Mouse (Mus musculus) lung, postnatal 0 days (tissue): ENCODE data around the gene Cdc34b. TPM values are rescaled to one million over a fixed set of nuclear protein-coding genes. Genes with fewer than 3 reads are reported as not detected.

ENCODE experiments used
- ATAC-seq: fragments of 200-750 bp; cut with Nextera tagmentation; 2 replicates; pipeline ENCODE4 v1.8.0; 2017; ENCODE audit warnings: moderate library complexity
- DNase-seq: peaks from one replicate; pipeline ENCODE4 v3.0.0-alpha.2; 2016; ENCODE audit warnings: low spot score
- H3K27ac ChIP-seq: fragments of 300-500 bp; sonication (generic); 2 replicates; pipeline ENCODE4 v1.5.1; 2014; ENCODE audit warnings: antibody characterized with exemption, mild to moderate bottlenecking, low read length, mixed read lengths
- H3K27me3 ChIP-seq: fragments of 300-500 bp; sonication (generic); replicated peaks from 2 replicates; pipeline ENCODE4 v1.6.1; 2014; ENCODE audit warnings: low read length, mixed read lengths; ENCODE audit not compliant: insufficient read depth
- H3K36me3 ChIP-seq: fragments of 300-500 bp; sonication (generic); 2 replicates; pipeline ENCODE4 v1.6.1; 2014; ENCODE audit warnings: low read length, mixed read lengths; ENCODE audit not compliant: insufficient read depth
- H3K4me1 ChIP-seq: fragments of 300-500 bp; sonication (generic); 2 replicates; pipeline ENCODE4 v1.6.1; 2014; ENCODE audit warnings: antibody characterized with exemption, low read depth, low read length, mixed read lengths; ENCODE audit not compliant: insufficient read depth
- H3K4me2 ChIP-seq: fragments of 300-500 bp; sonication (generic); replicated peaks from 2 replicates; pipeline ENCODE4 v1.6.1; 2014; ENCODE audit warnings: low read depth, mild to moderate bottlenecking, low read length, moderate library complexity, mixed read lengths
- H3K4me3 ChIP-seq: fragments of 300-500 bp; sonication (generic); 2 replicates; pipeline ENCODE4 v1.5.1; 2014; ENCODE audit warnings: low read depth, low read length
- H3K9ac ChIP-seq: fragments of 300-500 bp; sonication (generic); replicated peaks from 2 replicates; pipeline ENCODE4 v1.6.1; 2014; ENCODE audit warnings: low read depth, mild to moderate bottlenecking
- H3K9me3 ChIP-seq: fragments of 300-500 bp; sonication (generic); 2 replicates; pipeline ENCODE4 v1.6.1; 2016; ENCODE audit warnings: low read length, mixed read lengths
- CTCF ChIP-seq: IDR thresholded peaks from 2 replicates; pipeline ENCODE4 v1.5.1; 2016; ENCODE audit warnings: antibody characterized with exemption, mild to moderate bottlenecking
- EP300 ChIP-seq: IDR thresholded peaks from 2 replicates; pipeline ENCODE4 v1.6.1; 2016; ENCODE audit warnings: antibody characterized with exemption, mild to moderate bottlenecking, control low read depth
- WGBS: fragments of 180-500 bp; shearing (Covaris S2); extraction: QIAGEN DNeasy Blood & Tissue Kit; methylation state at CpG from one replicate; pipeline ENCODE4 v1.1.7; 2014; 5-methylcytosine and 5-hydroxymethylcytosine counted together
- polyA plus RNA-seq: library from polyadenylated mRNA; unstranded; fragments of >200 nt; fragmentation: Nextera tagmentation; extraction: Ambion mirVana; gene quantifications from 2 replicates; pipeline ENCODE4 v1.2.1, GENCODE M21; 2015

Gene Cdc34b
- polyA plus RNA-seq, 1 experiment from 2014 or later: 0.17 TPM

GRCm38 (mm10) chr11:94729565-94729964, 12.0 kb upstream of the Cdc34b start:
- ATAC-seq (no peak), DNase-seq (no peak)
- Histone ChIP-seq H3K4me2 (no peak overlapping the region), H3K4me3 (no peak overlapping the region), H3K9ac (no peak overlapping the region), H3K27me3 (no peaks in the 10 kb centered on the region), H3K36me3 (no peaks in the 10 kb centered on the region), H3K27ac (no peak overlapping the region), H3K4me1 (no peaks in the 10 kb centered on the region), H3K9me3 (no peaks in the 10 kb centered on the region)
- WGBS: 24% methylated on average over 4 of the region's 4 CpGs
- peak; percentile 24 for TF ChIP-seq CTCF
- TF ChIP-seq EP300: no peak

- ATAC-seq (peak; percentile 23; the same call in 1 of the 2 replicates), DNase-seq (peak; percentile 73)
- WGBS: 22% methylated on average over 5 of the region's 5 CpGs
- Histone ChIP-seq H3K4me1 (no peaks in the 10 kb centered on the region), H3K4me2 (no peak overlapping the region), H3K27me3 (no peaks in the 10 kb centered on the region), H3K36me3 (no peaks in the 10 kb centered on the region), H3K9ac (no peak overlapping the region), H3K4me3 (no peak overlapping the region), H3K27ac (no peak overlapping the region), H3K9me3 (no peaks in the 10 kb centered on the region)
- TF ChIP-seq CTCF (peak; percentile 84), EP300 (no peak)
These were observed 11.3 kb upstream of the Cdc34b start for GRCm38 (mm10) chr11:94730261-94730660.

DNA sequence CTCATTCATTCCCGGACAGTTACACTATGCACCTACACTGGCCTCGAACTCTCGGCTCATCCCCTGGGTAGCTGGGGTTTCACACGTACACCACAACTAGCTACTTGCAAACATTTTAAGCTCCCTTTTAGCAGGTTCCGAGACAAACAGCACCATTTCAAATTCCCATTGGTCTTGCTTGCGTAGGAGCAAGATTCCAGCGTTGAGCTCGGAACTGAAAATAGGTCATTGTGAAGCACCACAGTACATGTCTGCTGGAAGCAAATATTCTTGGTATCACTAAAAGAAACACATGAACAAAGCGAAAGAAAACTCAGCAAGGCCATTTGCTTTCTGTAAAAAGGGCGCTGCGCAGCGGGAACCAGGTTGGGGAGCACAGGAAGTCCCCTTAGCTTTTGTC, 10.4 kb upstream of the Cdc34b start:
- Histone ChIP-seq H3K9ac (no peak overlapping the region), H3K4me3 (no peak overlapping the region), H3K27ac (no peak overlapping the region), H3K4me1 (no peaks in the 10 kb centered on the region), H3K36me3 (no peaks in the 10 kb centered on the region), H3K27me3 (no peaks in the 10 kb centered on the region), H3K4me2 (no peak overlapping the region), H3K9me3 (no peaks in the 10 kb centered on the region)
- TF ChIP-seq CTCF: no peak
- TF ChIP-seq EP300: no peak
- ATAC-seq (no peak), DNase-seq (no peak)
- 84% methylated on average over 12 of the region's 12 CpGs for WGBS

- Histone ChIP-seq H3K4me2 (no peak overlapping the region), H3K4me3 (no peak overlapping the region), H3K9ac (no peak overlapping the region), H3K27ac (no peak overlapping the region), H3K36me3 (no peaks in the 10 kb centered on the region), H3K27me3 (no peaks in the 10 kb centered on the region), H3K9me3 (no peaks in the 10 kb centered on the region), H3K4me1 (no peaks in the 10 kb centered on the region)
- DNase-seq (peak; percentile 27), ATAC-seq (no peak)
- 34% methylated on average over 8 of the region's 8 CpGs for WGBS
- TF ChIP-seq CTCF (peak; percentile 58), EP300 (no peak)
These were observed 8.8 kb upstream of the Cdc34b start for GRCm38 (mm10) chr11:94732773-94733172.

DNA sequence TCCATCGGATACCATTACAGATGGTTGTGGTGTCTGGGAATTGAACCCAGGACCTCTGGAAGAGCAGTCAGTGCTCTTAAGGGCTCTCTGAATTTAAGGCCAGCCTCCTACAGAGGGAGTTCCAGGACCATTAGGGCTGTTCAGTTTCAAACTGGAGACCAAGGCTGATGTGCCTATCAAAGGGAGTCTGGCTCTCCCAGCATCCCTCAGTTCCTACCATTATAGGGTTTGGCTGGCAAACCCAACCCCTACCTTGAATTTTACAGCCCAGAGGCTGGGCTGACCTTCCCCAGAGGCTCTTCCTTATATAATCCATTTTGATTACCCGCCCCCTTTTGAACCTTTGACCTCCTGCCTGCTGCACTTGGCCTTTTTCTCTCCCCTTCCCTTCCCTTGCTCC, 5.8 kb upstream of the Cdc34b start:
- H3K4me1 ChIP-seq: no peaks in the 10 kb centered on the region
- H3K27me3 ChIP-seq: no peaks in the 10 kb centered on the region
- H3K36me3 ChIP-seq: no peaks in the 10 kb centered on the region
- H3K9ac ChIP-seq: no peak overlapping the region
- ATAC-seq (no peak), DNase-seq (no peak)
- H3K27ac ChIP-seq: no peak overlapping the region
- no peaks in the 10 kb centered on the region for H3K9me3 ChIP-seq
- no peak overlapping the region for H3K4me2 ChIP-seq
- WGBS: 63% methylated on average over 2 of the region's 2 CpGs
- TF ChIP-seq EP300 (no peak), CTCF (no peak)
- H3K4me3 ChIP-seq: no peak overlapping the region

GRCm38 (mm10) chr11:94752946-94753713, 11.5 kb downstream of the Cdc34b start:
- DNase-seq (peak; percentile 12), ATAC-seq (no peak)
- Histone ChIP-seq H3K4me3 (no peak overlapping the region), H3K4me1 (no peaks in the 10 kb centered on the region), H3K9me3 (no peaks in the 10 kb centered on the region), H3K36me3 (no peaks in the 10 kb centered on the region), H3K27ac (no peak overlapping the region), H3K9ac (no peak overlapping the region), H3K27me3 (no peaks in the 10 kb centered on the region), H3K4me2 (no peak overlapping the region)
- 20% methylated on average over 2 of the region's 2 CpGs for WGBS
- no peak for TF ChIP-seq EP300
- TF ChIP-seq CTCF: no peak
